In genomic region chr15:79931496-79932141, GRCm38 (mm10) we compare ENCODE assay signal across 8 mouse cellular contexts. TPM values are rescaled to one million over a fixed set of nuclear protein-coding genes. Genes with fewer than 3 reads are reported as not detected.
DNase-seq lines count a peak whose midpoint lies in the region; ATAC-seq and TF ChIP-seq lines count a peak whose summit lies in the region.

No protein-coding gene starts in this region.

- DNase-seq in thymus, postnatal 14 days, result peak; percentile 43
- no peak for DNase-seq in thymus, postnatal 10 days (ENCODE audit: low spot score in 2 of 2)
- peak; percentile 59 to 74 for DNase-seq in kidney, postnatal 36 days
- no peak for DNase-seq in embryo, embryonic 10.5 days (ENCODE audit: low spot score)
- DNase-seq in gastrocnemius, adult 18-20 months (ENCODE audit: low spot score), result no peak
- no peak for DNase-seq in embryo, embryonic 9.5 days (ENCODE audit: extremely low spot score)

- 23% methylated on average over 13 of the region's 13 CpGs for WGBS in forebrain, embryonic 16.5 days

- no peak overlapping the region for H3K27ac ChIP-seq in forebrain, embryonic 16.5 days (ENCODE audit: low read length)

- H3K4me1 ChIP-seq in forebrain, embryonic 16.5 days (replicated peaks; ENCODE audit: control insufficient read depth, insufficient read depth, low read length), result peaks cover 27% of the 10 kb centered on the region

- no peak overlapping the region for H3K9ac ChIP-seq in forebrain, embryonic 16.5 days (replicated peaks; ENCODE audit: low read depth, low read length)

- peak overlapping the region; percentile 65 for H3K4me2 ChIP-seq in forebrain, embryonic 16.5 days (ENCODE audit: low read length)
- H3K4me2 ChIP-seq in myocyte (ENCODE audit: low read depth), result peak overlapping the region; percentile 81

- H3K4me3 ChIP-seq in forebrain, embryonic 16.5 days (replicated peaks; ENCODE audit: low read length), result peak overlapping the region; percentile 62
- peak overlapping the region; percentile 15 for H3K4me3 ChIP-seq in myocyte

- no peaks in the 10 kb centered on the region for H3K79me2 ChIP-seq in myocyte (ENCODE audit: control insufficient read depth, insufficient read depth)

- H3ac ChIP-seq in myocyte (ENCODE audit: control insufficient read depth, insufficient read length), result peak overlapping the region; percentile 2

- H3K36me3 ChIP-seq in forebrain, embryonic 16.5 days (ENCODE audit: control insufficient read depth, insufficient read depth), result no peaks in the 10 kb centered on the region
- H3K36me3 ChIP-seq in myocyte (ENCODE audit: control insufficient read depth, insufficient read depth), result no peaks in the 10 kb centered on the region

- H3K9me3 ChIP-seq in forebrain, embryonic 16.5 days (ENCODE audit: control insufficient read depth, low read length), result no peaks in the 10 kb centered on the region

- no peak for ATAC-seq in forebrain, embryonic 16.5 days

- H3K27me3 ChIP-seq in forebrain, embryonic 16.5 days (replicated peaks; ENCODE audit: control insufficient read depth, insufficient read depth, low read length), result peaks cover 12% of the 10 kb centered on the region
- no peaks in the 10 kb centered on the region for H3K27me3 ChIP-seq in myocyte (ENCODE audit: control insufficient read depth, insufficient read depth, insufficient read length)

- TF ChIP-seq POLR2A in myocyte (IDR thresholded peaks at IDR 0.05; ENCODE audit: insufficient read length, low read depth), result no peak

TF ChIP-seq in myocyte, 11 proteins besides CTCF, POLR2A, EP300 and RAD21:
- TF ChIP-seq MYOG (IDR thresholded peaks at IDR 0.05; ENCODE audit: control insufficient read depth in 1 of 3, insufficient read depth in 1 of 3, insufficient read length in 2 of 3, low read depth in 2 of 3) (no peak), USF1 (IDR thresholded peaks at IDR 0.05; ENCODE audit: low read depth) (no peak), TCF12 (IDR thresholded peaks at IDR 0.05; ENCODE audit: insufficient read depth, poor library complexity, severe bottlenecking) (no peak), CEBPB (IDR thresholded peaks at IDR 0.05; ENCODE audit: insufficient read depth, poor library complexity, severe bottlenecking) (no peak), TCF3 (IDR thresholded peaks at IDR 0.05; ENCODE audit: insufficient read length, low read depth) (no peak), SRF (IDR thresholded peaks at IDR 0.05; ENCODE audit: control insufficient read depth, insufficient read length, low read depth) (no peak)

RNA-seq across cellular contexts. Expression of gene Cbx7, which starts 39.3 kb away (rescaled TPM):
- polyA plus RNA-seq in forebrain, embryonic 16.5 days (2015; fragmentation: Nextera tagmentation; extraction: Ambion mirVana), result 3.0 and 4.0 TPM in 2 replicates
- 4.7 TPM for polyA plus RNA-seq in myocyte (2012; fragmentation: generic; extraction: Trizol)
- total RNA-seq in gastrocnemius, adult 18-20 months (2021), result 10 to 100 TPM; 20.5 to 22.9 TPM

RNA-seq across cellular contexts. Expression of gene Apobec3, which starts 40.2 kb away (rescaled TPM):
- 6.7 and 8.5 TPM in 2 replicates for polyA plus RNA-seq in forebrain, embryonic 16.5 days (2015; fragmentation: Nextera tagmentation; extraction: Ambion mirVana)
- 10.0 TPM for polyA plus RNA-seq in myocyte (2012; fragmentation: generic; extraction: Trizol)
- total RNA-seq in gastrocnemius, adult 18-20 months (2021), result 1 to 10 TPM; 1.6 to 2.3 TPM

Comparison
In these comparisons a context has a peak if more than half of its experiments do, and no peak if none do; other contexts are left out.
1. DNase-seq: peak in thymus, postnatal 14 days (single experiment) and kidney, postnatal 36 days (2 of 2); none in thymus, postnatal 10 days (0 of 2), embryo, embryonic 10.5 days (single experiment), gastrocnemius, adult 18-20 months (single experiment) and embryo, embryonic 9.5 days (single experiment).